Mouse (Mus musculus) ovary, postnatal 36 days (tissue): Measurements from ENCODE around the gene Vegfa.

Experiments used
- DNase-seq: peaks from one replicate; pipeline ENCODE4 v3.0.0; 2022; ENCODE audit warnings: low spot score, mixed read lengths

The Vegfa gene

GRCm38 (mm10) chr17:46032257-46032991, at the start of gene Vegfa:
TSS of gene Vegfa (minus strand) at chr17:46032369.
- peak; percentile 89 for DNase-seq

- DNase-seq: no peak
Measured at GRCm38 (mm10) chr17:46081657-46082056, 49.5 kb upstream of the Vegfa start.

- no peak for DNase-seq
Measured at GRCm38 (mm10) chr17:46081042-46081441, 48.9 kb upstream of the Vegfa start.

GRCm38 (mm10) chr17:46080388-46080787, 48.2 kb upstream of the Vegfa start:
- DNase-seq: no peak

- DNase-seq: no peak
Measured at GRCm38 (mm10) chr17:46079037-46079436, 46.9 kb upstream of the Vegfa start.

GRCm38 (mm10) chr17:46077921-46078534, 45.9 kb upstream of the Vegfa start:
- no peak for DNase-seq

GRCm38 (mm10) chr17:46076260-46076551, 44.0 kb upstream of the Vegfa start:
- no peak for DNase-seq

GRCm38 (mm10) chr17:46075551-46076259, 43.5 kb upstream of the Vegfa start:
- DNase-seq: no peak

GRCm38 (mm10) chr17:46075116-46075485, 42.9 kb upstream of the Vegfa start:
- DNase-seq: peak; percentile 37

- no peak for DNase-seq
Measured at GRCm38 (mm10) chr17:46074398-46075115, 42.4 kb upstream of the Vegfa start.

- peak; percentile 74 for DNase-seq
Measured at GRCm38 (mm10) chr17:46073730-46074301, 41.6 kb upstream of the Vegfa start.

GRCm38 (mm10) chr17:46071531-46071930, 39.4 kb upstream of the Vegfa start:
- no peak for DNase-seq

GRCm38 (mm10) chr17:46070046-46070445, 37.9 kb upstream of the Vegfa start:
- peak; percentile 39 for DNase-seq

- DNase-seq: no peak
Measured at GRCm38 (mm10) chr17:46063974-46064312, 31.8 kb upstream of the Vegfa start.

- peak; percentile 38 for DNase-seq
Measured at GRCm38 (mm10) chr17:46063283-46063973, 31.3 kb upstream of the Vegfa start.

- no peak for DNase-seq
Measured at GRCm38 (mm10) chr17:46060253-46060652, 28.1 kb upstream of the Vegfa start.

GRCm38 (mm10) chr17:46059226-46059825, 27.2 kb upstream of the Vegfa start:
- DNase-seq: no peak

GRCm38 (mm10) chr17:46056288-46056687, 24.1 kb upstream of the Vegfa start:
- peak; percentile 44 for DNase-seq

- no peak for DNase-seq
Measured at GRCm38 (mm10) chr17:46055736-46056135, 23.6 kb upstream of the Vegfa start.

GRCm38 (mm10) chr17:46053291-46053842, 21.2 kb upstream of the Vegfa start:
- DNase-seq: peak; percentile 43

GRCm38 (mm10) chr17:46052146-46052545, 20.0 kb upstream of the Vegfa start:
- no peak for DNase-seq
